Mouse (Mus musculus): ENCODE data around the gene Olfr655. TPM values are rescaled to one million over a fixed set of nuclear protein-coding genes. Genes with fewer than 3 reads are reported as not detected.
A peak's percentile ranks its signal among the peaks of the same experiment; 100 is the strongest.

Gene Olfr655
- total RNA-seq (2014; rRNA removed) (not detected in 2 replicates), polyA plus RNA-seq (2012; rRNA removed) (not detected in 2 replicates)

DNA sequence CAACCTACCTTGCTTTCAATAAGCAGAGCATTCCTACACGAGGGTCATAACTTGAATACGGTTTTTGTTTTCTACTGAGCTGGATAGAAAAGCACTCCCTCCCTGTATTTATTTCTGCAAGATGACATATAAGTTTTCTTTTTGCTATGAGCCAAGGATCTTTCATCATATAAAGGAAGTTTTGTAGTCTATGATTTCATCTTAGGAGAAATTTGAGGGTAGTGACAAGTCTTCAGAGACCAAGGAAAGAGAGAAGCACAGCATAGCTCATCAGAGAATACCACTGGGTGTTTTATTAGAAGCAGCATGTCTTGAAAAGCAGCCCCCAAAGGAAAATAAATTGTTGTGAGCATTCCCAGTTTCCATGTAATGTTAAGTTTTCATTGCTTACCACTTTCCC lies at the start of gene Olfr655:
TSS of gene Olfr655 (minus strand) at position 101 of the 400 bp plus-strand sequence.
- 78% methylated on average over 2 of the region's 2 CpGs for WGBS

GRCm38 (mm10) chr7:104646841-104647482 lies 45.4 kb upstream of the Olfr655 start, which contains the start of gene Olfr658:
Olfr658 (minus strand) TSS chr7:104647305.
- Histone ChIP-seq H3K36me3 (ENCODE audit: control insufficient read depth, insufficient read depth, low read length) (no peaks in the 10 kb centered on the region), H3K9ac (ENCODE audit: low read depth, low read length) (no peak within 1 kb of the TSS)

More for the DNA sequence above, at the start of gene Olfr655:
- DNase-seq (ENCODE audit: extremely low read depth, low read depth, low spot score), result no peak
- no peaks in the 10 kb centered on the region for H3K4me1 ChIP-seq (ENCODE audit: control insufficient read depth, insufficient read depth, low read length)
- H3K4me3 ChIP-seq (ENCODE audit: insufficient read depth, low read depth, low read length), result no peak within 1 kb of the TSS
- no peak within 1 kb of the TSS for H3K27ac ChIP-seq (replicated peaks; ENCODE audit: insufficient read depth, low read depth, low read length)
- H3K9ac ChIP-seq (ENCODE audit: low read depth, low read length), result no peak within 1 kb of the TSS
- H3K27me3 ChIP-seq (ENCODE audit: control insufficient read depth, insufficient read depth, low read length), result no peaks in the 10 kb centered on the region
- no peaks in the 10 kb centered on the region for H3K36me3 ChIP-seq (ENCODE audit: control insufficient read depth, insufficient read depth, low read length)
- TF ChIP-seq CTCF (IDR thresholded peaks at IDR 0.05; ENCODE audit: low read depth, low read length), result no peak
- no peak for TF ChIP-seq POLR2A (IDR thresholded peaks at IDR 0.05; ENCODE audit: extremely low read depth, insufficient read depth, low read length)
- H3K79me2 ChIP-seq (ENCODE audit: control insufficient read depth, insufficient read depth, low read length), result no peaks in the 10 kb centered on the region

GRCm38 (mm10) chr7:104624494-104624893 lies 22.9 kb upstream of the Olfr655 start, which contains the start of gene Olfr657:
Olfr657 (plus strand) TSS chr7:104624794.
- no peaks in the 10 kb centered on the region for H3K4me1 ChIP-seq (ENCODE audit: control insufficient read depth, insufficient read depth, low read length)
- H3K4me3 ChIP-seq (ENCODE audit: insufficient read depth, low read depth, low read length), result no peak within 1 kb of the TSS
- no peaks in the 10 kb centered on the region for H3K27me3 ChIP-seq (ENCODE audit: control insufficient read depth, insufficient read depth, low read length)
- H3K79me2 ChIP-seq (ENCODE audit: control insufficient read depth, insufficient read depth, low read length), result no peaks in the 10 kb centered on the region
- DNase-seq (ENCODE audit: extremely low read depth, low read depth, low spot score), result no peak
- TF ChIP-seq CTCF (IDR thresholded peaks at IDR 0.05; ENCODE audit: low read depth, low read length) (no peak), POLR2A (IDR thresholded peaks at IDR 0.05; ENCODE audit: extremely low read depth, insufficient read depth, low read length) (no peak)
- no peak within 1 kb of the TSS for H3K27ac ChIP-seq (replicated peaks; ENCODE audit: insufficient read depth, low read depth, low read length)
- no peaks in the 10 kb centered on the region for H3K36me3 ChIP-seq (ENCODE audit: control insufficient read depth, insufficient read depth, low read length)
- no peak within 1 kb of the TSS for H3K9ac ChIP-seq (ENCODE audit: low read depth, low read length)

More at GRCm38 (mm10) chr7:104646841-104647482, 45.4 kb upstream of the Olfr655 start, which contains the start of gene Olfr658:
- peak; percentile 65 for TF ChIP-seq CTCF (IDR thresholded peaks at IDR 0.05; ENCODE audit: low read depth, low read length)
- no peak for TF ChIP-seq POLR2A (IDR thresholded peaks at IDR 0.05; ENCODE audit: extremely low read depth, insufficient read depth, low read length)
- H3K4me3 ChIP-seq (ENCODE audit: insufficient read depth, low read depth, low read length), result peak within 1 kb of the TSS; percentile 26; the same call in 1 of the 2 replicates
- H3K79me2 ChIP-seq (ENCODE audit: control insufficient read depth, insufficient read depth, low read length), result no peaks in the 10 kb centered on the region
- peak; percentile 26 for DNase-seq (ENCODE audit: extremely low read depth, low read depth, low spot score)
- 9% methylated on average over 21 of the region's 22 CpGs for WGBS
- H3K27me3 ChIP-seq (ENCODE audit: control insufficient read depth, insufficient read depth, low read length), result no peaks in the 10 kb centered on the region
- no peak within 1 kb of the TSS for H3K27ac ChIP-seq (replicated peaks; ENCODE audit: insufficient read depth, low read depth, low read length)
- no peaks in the 10 kb centered on the region for H3K4me1 ChIP-seq (ENCODE audit: control insufficient read depth, insufficient read depth, low read length)

- H3K4me1 ChIP-seq (ENCODE audit: control insufficient read depth, insufficient read depth, low read length), result no peaks in the 10 kb centered on the region
- H3K4me3 ChIP-seq (ENCODE audit: insufficient read depth, low read depth, low read length), result no peak within 1 kb of the TSS
- DNase-seq (ENCODE audit: extremely low read depth, low read depth, low spot score), result no peak
- no peaks in the 10 kb centered on the region for H3K36me3 ChIP-seq (ENCODE audit: control insufficient read depth, insufficient read depth, low read length)
- WGBS, result 71% methylated on average over 4 of the region's 4 CpGs
- no peak within 1 kb of the TSS for H3K27ac ChIP-seq (replicated peaks; ENCODE audit: insufficient read depth, low read depth, low read length)
- H3K9ac ChIP-seq (ENCODE audit: low read depth, low read length), result no peak within 1 kb of the TSS
- no peaks in the 10 kb centered on the region for H3K79me2 ChIP-seq (ENCODE audit: control insufficient read depth, insufficient read depth, low read length)
- TF ChIP-seq POLR2A (IDR thresholded peaks at IDR 0.05; ENCODE audit: extremely low read depth, insufficient read depth, low read length) (no peak), CTCF (IDR thresholded peaks at IDR 0.05; ENCODE audit: low read depth, low read length) (no peak)
- no peaks in the 10 kb centered on the region for H3K27me3 ChIP-seq (ENCODE audit: control insufficient read depth, insufficient read depth, low read length)
Observed at GRCm38 (mm10) chr7:104613655-104614054, 12.1 kb upstream of the Olfr655 start, which contains the start of gene Olfr656. Olfr656 (plus strand) TSS chr7:104613955.

GRCm38 (mm10) chr7:104604727-104605126 lies 3.1 kb upstream of the Olfr655 start:
- Histone ChIP-seq H3K4me3 (ENCODE audit: insufficient read depth, low read depth, low read length) (no peak overlapping the region), H3K27me3 (ENCODE audit: control insufficient read depth, insufficient read depth, low read length) (no peaks in the 10 kb centered on the region), H3K4me1 (ENCODE audit: control insufficient read depth, insufficient read depth, low read length) (no peaks in the 10 kb centered on the region), H3K9ac (ENCODE audit: low read depth, low read length) (no peak overlapping the region), H3K27ac (replicated peaks; ENCODE audit: insufficient read depth, low read depth, low read length) (no peak overlapping the region), H3K36me3 (ENCODE audit: control insufficient read depth, insufficient read depth, low read length) (no peaks in the 10 kb centered on the region), H3K79me2 (ENCODE audit: control insufficient read depth, insufficient read depth, low read length) (no peaks in the 10 kb centered on the region)
- DNase-seq (ENCODE audit: extremely low read depth, low read depth, low spot score), result no peak
- TF ChIP-seq POLR2A (IDR thresholded peaks at IDR 0.05; ENCODE audit: extremely low read depth, insufficient read depth, low read length) (no peak), CTCF (IDR thresholded peaks at IDR 0.05; ENCODE audit: low read depth, low read length) (no peak)

DNA sequence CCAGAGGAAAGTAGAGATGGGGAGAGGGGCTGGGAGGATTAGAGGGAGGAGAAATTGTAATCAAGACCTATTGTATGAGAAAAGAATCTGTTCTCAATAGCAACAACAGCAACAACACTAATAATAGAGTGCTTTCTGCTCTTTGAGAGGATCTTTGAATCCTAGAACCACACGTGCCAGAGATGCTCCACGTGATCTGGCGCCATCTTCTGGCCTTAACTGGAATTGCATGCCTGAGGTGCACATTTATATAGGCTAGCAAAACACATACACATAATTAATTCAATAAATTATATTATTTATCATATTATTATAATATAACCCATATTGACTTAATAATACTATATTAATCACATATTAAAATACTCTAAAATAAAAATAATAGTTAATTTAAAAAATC lies 1.6 kb upstream of the Olfr655 start:
- Histone ChIP-seq H3K27ac (replicated peaks; ENCODE audit: insufficient read depth, low read depth, low read length) (no peak overlapping the region), H3K36me3 (ENCODE audit: control insufficient read depth, insufficient read depth, low read length) (no peaks in the 10 kb centered on the region), H3K4me3 (ENCODE audit: insufficient read depth, low read depth, low read length) (no peak overlapping the region), H3K27me3 (ENCODE audit: control insufficient read depth, insufficient read depth, low read length) (no peaks in the 10 kb centered on the region), H3K9ac (ENCODE audit: low read depth, low read length) (no peak overlapping the region), H3K4me1 (ENCODE audit: control insufficient read depth, insufficient read depth, low read length) (no peaks in the 10 kb centered on the region), H3K79me2 (ENCODE audit: control insufficient read depth, insufficient read depth, low read length) (no peaks in the 10 kb centered on the region)
- peak; percentile 27 for DNase-seq (ENCODE audit: extremely low read depth, low read depth, low spot score)
- TF ChIP-seq CTCF (IDR thresholded peaks at IDR 0.05; ENCODE audit: low read depth, low read length) (peak; percentile 67; the same call in 1 of the 2 replicates), POLR2A (IDR thresholded peaks at IDR 0.05; ENCODE audit: extremely low read depth, insufficient read depth, low read length) (no peak)
- WGBS, result 8% methylated on average over 3 of the region's 3 CpGs

All from liver, adult 2 months (tissue).